Mouse (Mus musculus) effector memory CD4-positive, alpha-beta T cell, adult 7 months (primary cell): Measurements from ENCODE around the gene Gm14744. TPM values are rescaled to one million over a fixed set of nuclear protein-coding genes. Genes with fewer than 3 reads are reported as not detected.

ENCODE experiments used
- polyA plus RNA-seq: library from polyadenylated mRNA; unstranded; fragments of 100-300 nt; shearing (Covaris generic); gene quantifications from one replicate; pipeline ENCODE4 v1.2.1, GENCODE M21; 2017

The Gm14744 gene
- polyA plus RNA-seq, result not detected

GRCm38 (mm10) chrX:77864458-77864857 lies at the start of gene Gm14744:
Gene Gm14744 (plus strand): TSS chrX:77864758.

GRCm38 (mm10) chrX:77853523-77853922 lies 11.0 kb upstream of the Gm14744 start, which contains the start of gene Pbsn:
Gene Pbsn (minus strand): TSS chrX:77853623.

Other genes with a start within 250 kb of the Gm14744 start
- gene Prkx, start 68.5 kb upstream of the Gm14744 start, polyA plus RNA-seq, result 81.8 TPM
- not detected for gene Pbsn, start 11.1 kb upstream of the Gm14744 start, polyA plus RNA-seq
- not detected for gene 5430402E10Rik, start 60.3 kb downstream of the Gm14744 start, polyA plus RNA-seq
- not detected for gene Obp1a, start 226.6 kb downstream of the Gm14744 start, polyA plus RNA-seq